Mouse (Mus musculus) embryonic facial prominence, embryonic 10.5 days (tissue): ENCODE results near the gene Actr6. TPM values are rescaled to one million over a fixed set of nuclear protein-coding genes. Genes with fewer than 3 reads are reported as not detected.

ENCODE experiments used
- DNase-seq: peaks from one replicate; pipeline ENCODE4 v3.0.0-alpha.2; 2017; ENCODE audit warnings: low spot score
- H3K27ac ChIP-seq: fragments of 300-500 bp; sonication (generic); replicated peaks from 2 replicates; pipeline ENCODE4 v1.5.1; 2016; ENCODE audit warnings: mild to moderate bottlenecking
- H3K27me3 ChIP-seq: fragments of 300-500 bp; sonication (generic); replicated peaks from 2 replicates; pipeline ENCODE4 v1.6.1; 2016; ENCODE audit warnings: low read depth, mild to moderate bottlenecking; ENCODE audit not compliant: poor library complexity, severe bottlenecking
- H3K36me3 ChIP-seq: fragments of 300-500 bp; sonication (generic); replicated peaks from 2 replicates; pipeline ENCODE4 v1.6.1; 2016; ENCODE audit warnings: mild to moderate bottlenecking, moderate library complexity
- H3K4me1 ChIP-seq: fragments of 300-500 bp; sonication (generic); 2 replicates; pipeline ENCODE4 v1.6.1; 2016
- H3K4me3 ChIP-seq: fragments of 300-500 bp; sonication (generic); 2 replicates; pipeline ENCODE4 v1.5.1; 2016; ENCODE audit warnings: mild to moderate bottlenecking, moderate library complexity
- H3K9me3 ChIP-seq: fragments of 300-500 bp; sonication (generic); 2 replicates; pipeline ENCODE4 v1.6.1; 2016; ENCODE audit warnings: mild to moderate bottlenecking
- WGBS: fragments of 180-500 bp; shearing (Covaris S2); methylation state at CpG from one replicate; pipeline ENCODE4 v1.1.7; 2016; 5-methylcytosine and 5-hydroxymethylcytosine counted together
- polyA plus RNA-seq: library from polyadenylated mRNA; unstranded; fragments of >200 nt; fragmentation: Nextera tagmentation; extraction: Ambion mirVana; gene quantifications from 2 replicates; pipeline ENCODE4 v1.2.1, GENCODE M21; 2016

The Actr6 gene
- polyA plus RNA-seq: 35.7 and 36.3 TPM in 2 replicates

- Histone ChIP-seq H3K9me3 (no peaks in the 10 kb centered on the region), H3K4me3 (peak within 1 kb of the TSS; percentile 75), H3K27me3 (no peaks in the 10 kb centered on the region), H3K27ac (peak within 1 kb of the TSS; percentile 79), H3K4me1 (peaks cover 16% of the 10 kb centered on the region), H3K36me3 (peaks cover 9% of the 10 kb centered on the region)
- peak; percentile 93 for DNase-seq
- 2% methylated on average over 49 of the region's 49 CpGs for WGBS
Measured at GRCm38 (mm10) chr10:89732001-89732794, at the start of gene Actr6. Gene Actr6 (minus strand): TSS chr10:89732295.

DNA sequence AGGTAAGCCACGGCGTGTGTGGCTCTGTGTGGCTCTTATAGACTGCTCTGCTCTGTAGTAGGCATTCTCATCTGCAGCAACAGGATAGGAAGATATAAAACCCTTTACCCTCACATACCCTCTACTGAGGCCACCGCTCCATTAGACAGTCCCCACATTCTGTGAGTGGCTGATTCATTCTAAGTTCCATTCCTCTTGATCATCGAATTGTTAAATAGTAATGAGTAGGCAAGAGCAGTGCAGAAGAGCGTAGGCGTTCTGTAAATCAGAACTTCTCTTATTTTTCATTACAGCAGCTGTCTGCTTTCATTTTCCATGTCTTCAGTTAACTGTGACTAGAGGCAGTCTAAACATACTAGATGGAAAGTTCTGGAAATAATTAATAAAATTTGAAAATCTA is 43.9 kb upstream of the Actr6 start:
- Histone ChIP-seq H3K9me3 (no peaks in the 10 kb centered on the region), H3K4me1 (0 out of 2 replicates have a peak, but pooled peaks cover 4% of the 10 kb centered on the region), H3K27me3 (no peaks in the 10 kb centered on the region), H3K27ac (no peak overlapping the region), H3K4me3 (no peak overlapping the region), H3K36me3 (peaks cover 22% of the 10 kb centered on the region)
- DNase-seq: no peak
- 94% methylated on average over 6 of the region's 6 CpGs for WGBS

DNA sequence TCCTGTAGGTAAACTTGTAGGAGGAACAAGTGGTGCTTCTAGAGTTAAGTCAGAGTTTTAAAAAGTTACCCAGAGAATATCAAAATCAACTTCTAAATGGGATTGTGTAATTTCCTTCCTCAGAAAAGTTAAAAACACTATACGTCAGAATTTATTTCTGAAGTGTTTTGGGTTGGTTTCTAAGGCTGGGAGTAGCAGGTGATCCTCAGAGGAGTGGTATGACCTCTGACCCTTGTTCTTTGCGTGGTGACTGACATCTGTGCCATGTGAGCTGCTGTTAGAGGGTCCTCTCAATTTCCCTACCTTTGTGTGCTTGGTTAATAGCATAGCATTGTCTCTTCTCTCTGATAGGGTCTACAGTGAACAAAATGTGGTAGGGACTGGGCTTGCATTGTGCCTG is 39.8 kb upstream of the Actr6 start:
- 45% methylated on average over 2 of the region's 2 CpGs for WGBS
- Histone ChIP-seq H3K36me3 (peaks cover 10% of the 10 kb centered on the region; the same call in 1 of the 2 replicates), H3K27me3 (no peaks in the 10 kb centered on the region)

DNA sequence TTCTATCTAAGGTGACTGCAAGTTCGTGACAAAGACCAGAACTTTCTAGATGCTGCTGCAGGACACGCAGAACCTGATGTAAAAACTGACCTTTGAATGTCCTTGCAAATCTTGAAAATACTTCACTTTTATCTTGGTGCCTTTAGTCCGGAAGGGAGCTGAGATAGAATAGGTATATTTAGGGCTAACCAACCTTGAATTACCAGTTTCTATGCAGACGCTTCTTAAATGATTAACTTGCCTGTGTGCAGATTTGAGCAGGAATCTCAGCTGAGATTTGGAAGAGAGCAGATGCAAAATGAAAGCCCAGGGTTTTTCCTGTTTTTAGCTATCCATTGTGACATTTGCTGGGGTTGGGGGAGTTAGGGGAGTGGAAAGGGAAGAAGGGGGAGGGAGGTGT is 37.0 kb upstream of the Actr6 start:
- 0 out of 2 replicates have a peak, but pooled peaks cover 4% of the 10 kb centered on the region for H3K4me1 ChIP-seq
- H3K36me3 ChIP-seq: 0 out of 2 replicates have a peak, but pooled peaks cover 3% of the 10 kb centered on the region
- no peaks in the 10 kb centered on the region for H3K27me3 ChIP-seq
- 89% methylated on average over 4 of the region's 4 CpGs for WGBS
- DNase-seq: no peak
- H3K9me3 ChIP-seq: no peaks in the 10 kb centered on the region
- no peak overlapping the region for H3K27ac ChIP-seq
- H3K4me3 ChIP-seq: no peak overlapping the region

More for the DNA sequence above, 39.8 kb upstream of the Actr6 start:
- H3K27ac ChIP-seq: no peak overlapping the region
- no peaks in the 10 kb centered on the region for H3K9me3 ChIP-seq
- no peak for DNase-seq
- no peak overlapping the region for H3K4me3 ChIP-seq
- H3K4me1 ChIP-seq: 0 out of 2 replicates have a peak, but pooled peaks cover 4% of the 10 kb centered on the region

DNA sequence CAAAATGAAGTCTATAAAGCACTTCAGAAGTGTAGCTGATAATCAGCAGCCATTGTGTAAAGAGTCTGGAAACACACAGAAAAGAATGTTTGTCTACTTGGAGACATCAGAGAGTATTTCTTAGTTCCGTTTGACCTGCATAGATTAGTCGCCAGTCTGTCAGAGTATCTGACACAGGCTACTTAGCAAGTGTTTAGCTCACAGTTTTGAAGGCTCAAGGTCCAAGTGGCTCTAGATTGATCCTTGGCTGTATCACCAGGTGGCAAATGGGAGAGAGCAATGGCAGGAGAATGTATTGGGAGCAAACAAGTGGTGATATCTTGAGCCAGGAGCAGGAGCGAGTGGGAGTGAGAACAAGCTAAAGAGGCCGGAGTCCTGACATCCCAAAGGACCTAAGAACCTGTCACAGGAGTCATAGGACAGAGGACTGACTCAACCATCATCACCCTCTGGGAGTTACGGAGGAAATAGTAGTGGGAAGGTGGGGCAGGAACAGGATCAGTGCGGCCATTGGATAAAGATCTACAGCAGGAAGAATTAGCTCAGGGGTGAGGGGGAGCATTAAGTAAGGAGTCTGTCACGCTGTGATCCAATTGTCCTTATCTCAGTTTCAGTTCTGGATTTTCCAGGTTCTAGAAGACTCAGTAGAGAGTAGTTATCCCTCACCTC is 36.4 kb upstream of the Actr6 start:
- Histone ChIP-seq H3K9me3 (no peaks in the 10 kb centered on the region), H3K27ac (no peak overlapping the region), H3K27me3 (no peaks in the 10 kb centered on the region), H3K36me3 (0 out of 2 replicates have a peak, but pooled peaks cover 3% of the 10 kb centered on the region), H3K4me3 (no peak overlapping the region), H3K4me1 (0 out of 2 replicates have a peak, but pooled peaks cover 4% of the 10 kb centered on the region)
- WGBS: 82% methylated on average over 7 of the region's 7 CpGs
- DNase-seq: no peak

DNA sequence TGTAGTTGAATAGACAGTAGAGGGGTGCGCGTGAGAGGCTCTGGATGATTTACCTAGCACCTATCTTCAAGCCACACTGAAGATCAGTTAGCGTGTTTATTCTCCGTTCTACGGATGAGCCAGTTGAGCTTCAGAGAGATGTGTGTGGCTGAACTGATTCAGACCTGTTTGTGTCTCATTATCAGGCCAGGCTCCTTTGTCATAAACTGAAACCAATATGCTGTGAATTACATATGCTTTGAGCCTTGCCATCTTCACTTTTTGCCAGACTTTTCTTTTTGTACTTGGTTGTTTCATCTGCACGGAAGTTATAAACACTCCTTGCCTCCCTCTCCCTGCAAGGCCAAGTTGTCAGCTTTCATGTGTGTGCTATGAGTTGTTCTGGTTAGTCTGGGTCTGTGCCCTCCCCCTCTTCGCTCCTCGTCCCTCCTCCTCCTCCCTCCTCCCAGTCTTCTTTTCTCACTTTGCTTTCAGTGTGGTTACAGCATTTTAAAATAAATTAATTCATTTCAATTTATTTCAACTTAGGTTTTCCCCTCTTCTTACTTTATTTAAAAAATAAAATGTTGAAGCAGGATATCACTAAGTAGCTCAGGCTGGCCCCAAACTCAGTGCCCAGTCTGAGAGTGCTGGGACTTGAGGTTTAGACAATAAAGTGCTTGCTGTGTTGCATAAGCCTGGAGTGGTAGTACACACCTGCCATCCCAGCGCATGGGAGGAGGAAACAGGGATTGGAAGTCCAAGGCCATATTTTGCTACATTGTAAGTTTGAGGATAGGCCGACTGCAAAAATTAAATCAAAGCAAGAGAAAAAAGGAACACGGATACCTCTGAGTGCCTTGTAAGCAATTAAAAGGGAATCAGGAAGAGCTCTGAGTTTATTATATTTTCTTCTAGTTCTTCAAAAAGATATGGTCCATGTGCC is 34.0 kb upstream of the Actr6 start:
- DNase-seq: no peak
- no peak overlapping the region for H3K27ac ChIP-seq
- no peaks in the 10 kb centered on the region for H3K9me3 ChIP-seq
- WGBS: 94% methylated on average over 11 of the region's 11 CpGs
- H3K36me3 ChIP-seq: 0 out of 2 replicates have a peak, but pooled peaks cover 3% of the 10 kb centered on the region
- H3K4me1 ChIP-seq: no peaks in the 10 kb centered on the region
- no peaks in the 10 kb centered on the region for H3K27me3 ChIP-seq
- no peak overlapping the region for H3K4me3 ChIP-seq

DNA sequence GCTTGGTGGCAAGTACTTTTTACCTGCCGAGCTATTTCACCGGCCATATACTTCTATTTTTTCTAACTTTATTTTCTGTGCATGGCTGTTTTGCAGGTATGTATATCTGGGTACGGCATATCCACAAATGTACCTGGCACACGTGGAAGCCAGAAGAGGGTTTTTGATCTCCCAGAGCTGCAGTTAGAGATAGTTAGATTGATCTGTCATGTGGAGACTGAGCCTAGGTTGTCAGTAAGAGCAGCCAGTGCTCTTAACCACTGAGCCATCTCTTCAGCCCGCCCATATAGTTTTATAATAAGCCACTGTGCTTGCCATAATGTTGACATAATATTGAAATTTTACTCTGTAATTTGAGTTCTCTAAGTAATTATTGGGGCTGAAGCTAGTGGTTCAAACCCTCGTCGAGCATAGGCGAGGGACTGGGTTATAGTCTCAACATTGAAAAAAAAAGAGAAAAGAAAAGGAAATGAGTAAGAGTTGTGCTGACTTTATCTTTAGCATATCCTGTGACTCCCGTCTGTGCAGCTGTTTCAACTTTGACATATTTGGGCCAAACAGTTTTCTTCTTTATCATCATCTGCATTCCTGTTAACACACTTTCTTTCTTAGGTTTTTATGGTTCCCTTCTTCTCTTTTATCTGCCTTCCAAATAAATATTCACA is 32.5 kb upstream of the Actr6 start:
- H3K4me1 ChIP-seq: no peaks in the 10 kb centered on the region

DNA sequence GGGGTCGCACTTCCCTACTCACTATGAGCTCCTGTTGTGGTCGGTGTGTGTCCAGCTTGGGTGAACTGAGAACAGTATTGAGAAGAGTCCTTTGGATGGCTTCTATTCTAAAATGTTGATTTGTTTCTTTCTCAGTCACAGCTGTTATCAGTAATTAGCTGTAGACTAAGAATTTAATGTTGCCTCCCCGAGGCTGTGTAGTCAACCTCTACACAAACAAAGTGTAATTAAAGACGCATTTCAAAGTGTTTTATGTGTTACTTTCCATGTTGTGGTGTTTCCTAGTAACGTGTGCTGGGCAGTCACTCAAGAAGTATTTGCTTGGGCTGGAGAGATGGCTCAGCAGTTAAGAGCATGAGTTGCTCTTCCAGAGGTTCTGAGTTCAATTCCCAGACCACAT is 28.7 kb upstream of the Actr6 start:
- H3K27me3 ChIP-seq: no peaks in the 10 kb centered on the region
- WGBS: 83% methylated on average over 5 of the region's 5 CpGs
- no peaks in the 10 kb centered on the region for H3K9me3 ChIP-seq
- no peak overlapping the region for H3K4me3 ChIP-seq
- H3K36me3 ChIP-seq: no peaks in the 10 kb centered on the region; the same call in 1 of the 2 replicates
- no peaks in the 10 kb centered on the region for H3K4me1 ChIP-seq
- DNase-seq: no peak
- no peak overlapping the region for H3K27ac ChIP-seq

More for the DNA sequence above, 32.5 kb upstream of the Actr6 start:
- Histone ChIP-seq H3K27me3 (no peaks in the 10 kb centered on the region), H3K27ac (no peak overlapping the region), H3K4me3 (no peak overlapping the region), H3K9me3 (no peaks in the 10 kb centered on the region), H3K36me3 (no peaks in the 10 kb centered on the region)
- no peak for DNase-seq
- 85% methylated on average over 9 of the region's 9 CpGs for WGBS

- Histone ChIP-seq H3K36me3 (no peaks in the 10 kb centered on the region; the same call in 1 of the 2 replicates), H3K9me3 (no peaks in the 10 kb centered on the region), H3K27ac (no peak overlapping the region), H3K4me1 (no peaks in the 10 kb centered on the region), H3K4me3 (no peak overlapping the region), H3K27me3 (no peaks in the 10 kb centered on the region)
- WGBS: 91% methylated on average over 4 of the region's 4 CpGs
- no peak for DNase-seq
Measured at GRCm38 (mm10) chr10:89755231-89755630, 23.1 kb upstream of the Actr6 start.

DNA sequence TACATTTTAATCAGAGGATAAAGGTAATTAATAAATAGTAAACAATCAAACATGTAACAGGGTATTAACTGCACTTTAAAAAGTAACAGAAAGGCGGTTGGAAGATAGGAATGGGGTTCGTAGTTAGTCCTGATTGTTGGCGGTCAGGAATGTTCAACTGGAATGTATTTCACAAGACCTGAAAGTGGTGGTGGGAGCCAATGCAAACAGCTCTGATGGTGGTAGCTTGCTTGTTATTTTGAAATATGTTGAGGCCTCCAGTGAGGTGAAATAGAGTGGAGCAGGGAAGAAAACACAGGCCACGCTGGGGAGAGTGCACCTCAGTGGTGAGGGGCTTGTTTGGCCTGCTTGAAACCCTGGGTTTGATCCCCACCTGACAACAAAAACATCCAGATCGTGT is 19.0 kb upstream of the Actr6 start:
- DNase-seq: no peak
- no peaks in the 10 kb centered on the region; the same call in 1 of the 2 replicates for H3K36me3 ChIP-seq
- H3K27ac ChIP-seq: no peak overlapping the region
- no peaks in the 10 kb centered on the region for H3K27me3 ChIP-seq
- no peaks in the 10 kb centered on the region for H3K9me3 ChIP-seq
- WGBS: 89% methylated on average over 5 of the region's 5 CpGs
- no peak overlapping the region for H3K4me3 ChIP-seq
- peaks cover 10% of the 10 kb centered on the region for H3K4me1 ChIP-seq

- H3K27ac ChIP-seq: no peak overlapping the region
- H3K9me3 ChIP-seq: no peaks in the 10 kb centered on the region
- DNase-seq: no peak
- H3K4me1 ChIP-seq: peaks cover 10% of the 10 kb centered on the region
- no peaks in the 10 kb centered on the region for H3K27me3 ChIP-seq
- H3K4me3 ChIP-seq: no peak overlapping the region
- WGBS: 93% methylated on average over 2 of the region's 2 CpGs
- H3K36me3 ChIP-seq: no peaks in the 10 kb centered on the region; the same call in 1 of the 2 replicates
Measured at GRCm38 (mm10) chr10:89748619-89749018, 16.5 kb upstream of the Actr6 start.
